Mouse (Mus musculus): ENCODE measurements at regions not wholly inside any gene's neighbourhood (a gene's known extent, or its start where the extent isn't known, plus 50 kb on each side); places are given as distances from the start of the nearest gene placed in this dataset.
"Not testable (repeated sequence)": the region's sequence is repeated elsewhere in the genome, so short reads cannot be mapped to it uniquely, and the experiment has no call there.

DNA sequence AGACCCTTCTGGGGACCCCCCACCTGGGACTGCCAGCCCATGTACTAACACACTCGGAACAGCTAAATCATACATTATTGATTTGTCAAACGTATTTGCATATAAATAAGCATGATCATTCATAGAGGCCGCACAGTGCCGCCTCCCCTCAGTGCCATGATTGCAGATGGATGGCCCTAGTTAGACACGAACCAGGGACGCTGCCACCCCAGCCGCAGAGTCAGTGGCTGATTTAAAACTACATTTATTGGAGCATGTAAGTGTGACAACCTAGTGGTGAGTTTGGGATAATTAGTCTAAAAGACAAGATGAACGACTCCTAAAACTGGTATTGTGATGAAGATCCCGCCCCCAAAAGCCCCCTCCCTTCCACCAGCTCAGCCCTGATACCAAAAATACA lies 138.3 kb upstream of the Top1 start:
- DNase-seq (ENCODE audit: low spot score in 2 of 2) = no peak

DNA sequence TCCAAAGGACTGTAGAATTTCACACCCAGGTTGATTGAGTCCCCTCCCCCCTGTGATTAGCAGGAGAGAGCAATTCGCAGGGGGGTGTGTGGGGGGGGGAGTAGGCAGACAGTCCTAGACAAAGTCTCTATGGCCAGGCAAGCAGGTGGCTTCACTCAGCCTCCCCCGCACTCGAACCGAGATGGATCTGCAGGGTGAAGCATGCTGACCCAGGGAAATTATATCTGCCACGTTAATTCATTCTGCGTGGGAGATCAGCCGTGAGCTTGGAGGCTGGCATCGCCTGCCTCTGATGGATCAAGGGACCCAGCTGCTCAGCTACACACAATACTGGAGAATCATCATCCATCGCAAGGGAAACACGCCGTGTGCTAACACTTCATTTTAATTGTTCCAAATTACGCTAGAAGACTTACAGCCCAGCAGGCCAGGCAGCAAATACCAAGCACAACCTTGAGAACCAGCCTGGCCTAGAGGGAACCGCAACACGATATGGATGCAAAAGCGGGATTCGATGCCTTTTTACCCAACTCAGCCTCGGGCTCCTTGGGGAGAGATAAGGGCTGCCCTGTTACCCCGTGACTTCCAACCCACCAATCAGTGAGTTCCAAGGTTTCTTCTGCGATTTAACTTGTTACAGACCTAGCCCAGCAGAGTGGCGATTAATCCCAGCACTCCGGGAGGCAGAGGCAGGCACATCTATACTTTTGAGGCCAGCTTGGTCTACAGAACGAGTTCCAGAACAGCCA lies 137.7 kb upstream of the Top1 start:
- peak; percentile 10 to 22 for DNase-seq (ENCODE audit: low spot score in 2 of 2)

DNA sequence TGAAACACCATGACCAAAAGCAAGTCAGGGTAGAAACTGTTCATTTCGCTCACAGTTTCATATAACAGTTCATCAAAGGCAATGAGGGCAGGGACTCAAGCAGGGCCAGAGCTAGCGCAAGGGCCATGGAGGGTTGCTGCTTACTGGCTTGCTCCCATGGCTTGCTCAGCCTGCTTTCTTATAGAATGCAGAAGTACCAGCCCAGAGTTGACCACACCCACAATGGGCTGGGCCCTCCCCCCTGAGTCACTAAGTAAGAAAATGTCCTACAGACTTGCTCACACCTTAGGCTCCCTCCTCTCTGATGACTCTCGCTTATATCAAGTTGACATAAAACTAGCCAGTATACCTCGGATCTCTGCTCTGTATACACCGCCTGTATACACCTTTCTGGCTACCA lies 135.5 kb upstream of the Top1 start:
- DNase-seq (ENCODE audit: low spot score in 2 of 2) = no peak

DNA sequence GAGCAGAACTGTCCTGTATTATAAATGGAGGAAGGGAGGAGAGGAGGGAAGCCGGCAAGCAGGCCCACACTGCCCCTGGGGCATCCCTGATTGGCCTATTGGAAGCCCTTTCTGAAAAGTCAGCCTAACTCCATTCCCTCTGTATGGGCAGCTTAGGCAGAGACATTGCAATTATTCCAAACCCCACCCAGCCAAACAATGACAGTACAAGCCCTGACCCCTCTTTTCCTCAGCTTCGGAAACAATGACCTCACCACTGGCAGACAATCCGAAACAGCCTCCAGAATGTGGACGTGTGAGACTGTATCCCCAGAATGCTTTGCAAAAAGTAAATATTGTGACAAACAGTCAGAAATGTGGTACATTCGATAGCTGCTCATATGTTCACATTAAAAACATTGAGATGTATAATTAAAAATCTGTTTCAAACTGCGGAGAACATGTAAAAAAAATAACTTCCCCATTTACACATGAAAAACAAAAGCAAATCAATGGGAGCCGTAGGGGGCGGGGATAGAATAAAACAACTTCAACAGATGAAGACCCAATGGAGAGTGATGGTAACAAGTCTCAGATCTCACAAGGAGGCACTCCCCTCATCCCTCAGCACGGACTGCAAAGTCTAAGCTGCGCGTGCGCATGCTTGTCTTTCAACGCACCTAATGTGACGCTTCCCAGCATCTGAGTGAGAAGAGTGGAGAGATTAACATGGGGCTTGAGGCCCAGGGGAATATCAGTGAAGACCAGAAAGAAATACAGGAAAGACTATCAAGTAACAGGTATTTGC lies 134.9 kb upstream of the Top1 start:
- DNase-seq (ENCODE audit: low spot score in 2 of 2) = no peak

DNA sequence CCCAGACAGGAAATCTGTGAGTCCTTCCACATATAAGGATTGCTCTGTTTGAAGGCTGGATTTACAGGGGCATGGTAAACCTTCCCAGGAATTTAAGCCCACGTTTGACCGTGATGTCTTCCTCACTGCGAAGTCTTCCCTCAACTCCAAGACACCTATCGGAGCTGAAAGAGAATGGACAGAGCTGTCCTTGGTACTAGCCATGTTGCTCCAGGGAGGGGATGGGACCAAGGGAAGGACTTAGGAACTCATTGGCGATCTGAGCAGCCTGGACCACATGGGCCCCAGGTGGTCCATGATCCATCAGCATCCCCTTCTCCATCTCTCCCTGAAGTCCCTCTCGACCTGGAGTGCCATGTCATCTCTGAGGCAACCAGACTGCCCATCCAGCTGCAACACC lies 130.1 kb upstream of the Top1 start:
- DNase-seq (ENCODE audit: low spot score in 2 of 2) = no peak

DNA sequence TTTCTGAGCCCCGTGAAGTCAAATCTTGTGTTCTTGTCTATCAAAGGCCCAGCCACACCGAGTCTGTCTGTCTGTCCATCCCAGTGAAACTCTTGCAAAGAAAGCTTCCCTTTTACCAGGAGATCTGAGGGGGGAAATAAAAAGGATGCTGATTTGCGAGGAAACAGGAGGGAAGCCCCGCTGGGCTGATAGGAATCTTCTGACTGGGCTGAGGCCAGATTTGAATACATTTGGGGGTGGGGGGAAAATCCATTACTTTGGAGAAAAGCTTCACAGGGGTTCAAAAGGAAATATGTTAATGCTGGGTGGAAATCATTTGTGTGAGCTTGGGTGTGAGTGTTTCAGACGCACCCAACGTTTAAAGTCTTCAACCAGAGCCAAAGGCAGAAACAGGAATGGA lies 129.2 kb upstream of the Top1 start:
- DNase-seq (ENCODE audit: low spot score in 2 of 2) = no peak

DNA sequence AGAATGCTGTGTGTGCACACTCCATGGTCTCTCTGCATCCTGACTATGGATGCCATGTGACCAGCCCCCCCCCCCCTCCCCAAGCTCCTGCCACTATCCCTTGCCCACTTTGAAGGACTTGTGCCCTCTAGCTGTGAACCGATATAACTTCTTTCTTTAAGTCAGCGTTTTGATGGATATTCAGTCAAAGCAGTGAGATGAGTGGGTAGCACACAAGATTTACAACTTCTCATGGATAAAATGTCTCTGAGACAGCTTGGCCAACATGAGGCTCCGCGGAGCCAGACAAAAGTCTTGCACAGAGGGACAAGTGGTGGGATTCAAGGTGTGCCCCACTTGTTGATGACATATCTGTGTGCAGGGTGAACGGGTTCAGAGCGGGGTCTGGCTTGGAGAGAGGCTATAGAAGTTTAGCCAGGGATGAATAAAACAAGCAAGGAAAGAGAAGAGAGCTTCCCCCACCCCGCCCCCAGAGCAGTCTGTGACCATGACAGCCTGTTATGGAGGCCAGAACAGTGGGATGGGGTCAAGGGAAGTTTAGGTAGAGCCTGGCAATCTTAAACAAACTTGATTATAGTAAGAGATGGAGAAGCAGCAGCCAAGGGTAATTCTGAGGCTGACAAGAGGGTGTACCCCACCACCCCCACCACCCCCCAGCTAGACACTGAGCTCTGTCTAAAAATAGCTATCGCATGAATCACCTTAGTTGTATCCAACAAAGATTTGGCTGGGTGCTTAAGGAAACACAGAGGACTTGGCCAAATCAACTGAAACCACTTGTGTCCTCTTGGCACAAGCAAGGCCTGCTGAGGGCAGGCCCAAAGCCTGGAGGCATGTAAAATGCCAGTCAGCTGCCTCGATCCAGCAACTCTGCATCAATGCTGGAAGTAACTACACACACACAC lies 120.1 kb upstream of the Top1 start:
- DNase-seq (ENCODE audit: low spot score in 2 of 2) = peak in 1 of 2 experiments; percentile 8

DNA sequence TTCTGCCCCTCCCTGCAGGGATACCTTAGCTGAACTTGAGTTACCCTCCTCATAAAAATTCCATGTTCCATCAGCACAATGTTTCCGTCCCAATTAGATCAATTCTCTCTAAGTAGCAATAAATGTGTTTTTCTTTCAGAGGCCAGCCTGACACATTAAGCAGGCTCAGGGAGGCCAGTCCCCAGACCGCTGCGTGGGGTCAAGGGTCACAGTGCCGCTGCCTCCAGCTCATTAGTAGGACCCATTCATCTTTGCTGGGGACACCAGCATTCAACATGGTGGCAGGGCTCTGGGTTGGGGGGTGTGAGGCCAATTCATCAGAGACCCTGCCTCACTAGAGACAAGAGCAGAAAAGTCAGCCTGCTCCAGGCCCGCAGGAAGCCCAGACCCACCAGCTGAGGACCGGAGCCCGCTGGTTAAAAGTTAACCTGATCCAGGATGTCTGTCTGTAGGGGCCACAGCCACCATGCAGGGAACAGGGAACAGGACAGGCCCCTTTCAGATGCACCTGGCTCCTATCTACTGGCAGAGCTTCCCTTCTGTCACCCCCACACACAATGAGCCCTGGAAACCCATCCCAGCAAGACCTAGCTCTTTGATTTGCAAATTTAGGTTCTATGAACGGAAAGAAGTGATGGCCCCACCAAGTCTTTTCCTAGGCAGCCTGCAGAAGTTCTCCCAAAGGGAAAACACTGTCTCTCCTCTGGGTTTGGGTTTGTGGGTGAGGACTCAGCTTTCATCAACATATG lies 119.1 kb upstream of the Top1 start:
- DNase-seq (ENCODE audit: low spot score in 2 of 2) = no peak

DNA sequence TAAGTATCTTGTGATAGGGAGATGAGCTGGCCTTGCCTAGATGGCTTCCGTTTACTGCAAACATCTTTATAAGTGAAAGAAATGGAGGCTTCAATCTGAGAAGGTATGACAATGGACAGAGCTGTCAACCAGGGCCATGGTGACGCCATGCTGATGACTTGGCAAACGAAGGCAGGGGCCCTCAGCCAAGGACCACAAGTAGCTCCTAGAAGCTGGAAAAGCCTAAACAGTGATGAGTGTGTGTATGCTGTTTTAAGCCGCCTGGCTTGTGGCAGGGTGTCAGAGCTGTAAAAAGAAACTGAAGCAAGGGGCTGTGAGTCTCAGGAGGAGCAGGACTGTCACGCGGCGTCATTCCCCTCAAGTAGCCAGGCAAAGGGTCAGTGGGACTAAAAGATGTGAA lies 116.4 kb upstream of the Top1 start:
- no peak for DNase-seq (ENCODE audit: low spot score in 2 of 2)

DNA sequence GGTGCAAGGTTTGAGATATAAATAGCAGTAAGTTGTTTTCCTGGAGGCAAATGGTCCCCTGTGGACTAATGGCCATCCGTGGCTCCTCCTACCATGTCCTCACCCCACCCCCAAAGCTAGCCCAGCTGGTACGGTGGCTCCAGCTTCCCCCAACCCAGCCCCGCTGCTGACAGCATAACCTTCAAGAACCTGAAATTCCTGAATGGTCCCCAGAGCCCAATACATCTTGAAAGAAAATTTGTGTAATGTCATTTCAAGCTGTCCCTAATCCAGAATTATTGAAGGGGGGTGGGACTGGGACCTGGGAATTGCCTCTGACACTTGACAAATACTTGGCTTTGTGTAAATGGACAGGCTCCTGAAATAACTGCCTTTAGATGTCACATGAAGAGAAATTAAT lies 115.3 kb upstream of the Top1 start:
- no peak for DNase-seq (ENCODE audit: low spot score in 2 of 2)

DNA sequence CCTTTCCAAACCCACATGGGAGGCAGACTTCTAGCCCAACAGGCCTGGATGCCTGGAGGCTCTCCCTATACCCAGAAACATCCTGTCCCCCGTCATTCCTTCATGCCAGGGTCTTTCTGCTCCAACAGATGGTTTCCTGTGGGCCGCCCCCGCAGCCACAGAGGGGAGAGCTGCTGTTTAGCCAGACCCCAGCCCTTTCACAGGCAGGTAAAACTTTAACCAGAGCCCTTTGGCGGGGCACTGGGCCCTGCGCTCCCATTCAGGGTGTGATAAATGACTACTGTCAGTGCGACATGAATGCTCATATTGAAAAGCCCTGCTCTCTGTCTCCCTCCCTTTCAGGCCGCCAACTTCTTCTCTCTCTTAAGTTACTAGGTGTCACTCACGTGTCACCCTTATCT lies 108.4 kb upstream of the Top1 start:
- no peak for DNase-seq (ENCODE audit: low spot score in 2 of 2)

DNA sequence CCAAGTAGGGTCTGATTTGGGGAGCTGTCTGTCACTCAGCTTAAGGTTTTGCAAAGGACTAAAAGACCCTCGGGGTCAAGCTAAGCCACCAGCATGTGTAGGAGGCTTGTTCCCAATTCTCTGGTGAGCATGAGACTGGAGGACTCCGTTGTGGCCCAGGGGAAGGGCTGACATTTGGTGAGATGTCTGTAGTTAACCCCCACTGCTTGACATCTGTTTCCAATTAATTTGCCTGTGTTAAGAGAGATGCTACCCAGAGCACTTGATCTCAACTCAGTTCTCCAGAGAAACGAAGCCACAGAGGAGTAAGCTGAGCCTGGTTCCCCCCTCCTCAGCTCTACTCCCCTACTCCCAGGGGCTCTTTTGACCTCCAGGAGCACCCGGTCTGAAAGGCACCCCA lies 100.2 kb upstream of the Top1 start:
- no peak for DNase-seq (ENCODE audit: low spot score in 2 of 2)

DNA sequence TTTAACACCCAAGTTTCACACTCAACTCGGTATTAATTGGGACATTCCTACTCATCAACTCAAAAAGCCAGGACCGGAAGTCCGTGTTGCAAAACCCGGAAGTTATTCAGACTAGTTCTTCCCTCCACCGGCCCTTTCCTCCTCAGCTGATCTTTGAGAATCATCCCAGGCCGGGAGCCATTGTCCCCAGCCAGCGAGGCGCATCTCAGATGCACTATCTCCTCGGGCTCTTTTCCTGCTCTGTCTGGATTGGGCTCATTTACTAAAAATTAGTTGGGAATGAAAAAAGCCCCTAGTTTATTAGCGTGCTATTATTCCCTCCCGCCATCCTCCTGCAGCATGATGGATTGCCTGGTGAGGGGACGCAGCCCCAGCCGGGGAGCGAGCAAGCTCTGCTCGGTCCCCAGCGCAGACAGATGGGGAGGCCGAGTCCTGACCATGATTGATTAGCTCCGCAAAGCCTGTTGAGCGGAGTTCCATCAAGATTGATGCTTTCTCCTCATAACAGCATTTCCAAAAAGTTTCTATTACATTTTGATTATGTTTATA lies 93.5 kb upstream of the Top1 start:
- no peak for DNase-seq (ENCODE audit: low spot score in 2 of 2)

DNA sequence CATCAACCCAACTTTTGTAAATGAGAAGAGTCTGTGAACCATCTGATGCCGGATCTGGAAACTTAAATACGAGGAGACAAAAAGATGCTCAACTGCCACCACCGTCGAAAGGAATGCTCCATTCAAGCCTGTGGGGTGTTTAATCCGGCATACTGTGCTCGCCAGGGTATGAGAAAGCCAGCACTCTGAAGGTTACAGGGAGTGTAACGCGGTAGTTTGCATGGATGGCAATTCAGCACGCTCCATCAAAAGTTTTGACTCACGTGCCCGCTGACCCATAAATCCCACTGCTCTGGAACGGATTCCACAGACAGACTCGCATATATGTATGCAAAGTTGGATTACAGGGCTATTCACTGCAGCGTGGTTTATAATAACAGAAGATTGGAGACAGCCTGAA lies 84.0 kb upstream of the Top1 start:
- no peak for DNase-seq (ENCODE audit: low spot score in 2 of 2)

DNA sequence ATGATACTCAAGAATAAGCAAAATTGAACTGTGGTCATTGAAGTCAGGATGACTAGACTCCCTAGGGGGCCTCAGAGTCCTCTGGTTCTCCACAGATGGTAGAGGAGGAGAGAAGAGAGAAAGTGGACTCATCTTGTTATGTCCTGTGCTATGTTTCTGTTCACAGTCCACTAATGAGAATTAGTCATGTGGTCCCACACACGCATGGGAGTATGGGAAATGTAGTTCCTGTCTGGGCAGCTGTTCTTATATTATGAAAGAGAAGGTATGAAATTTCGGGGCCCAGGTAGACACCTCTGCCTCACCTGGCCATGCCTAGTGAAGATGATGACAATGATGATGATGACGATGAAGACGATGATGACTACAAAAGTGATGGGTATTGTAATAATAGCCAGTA lies 77.9 kb upstream of the Top1 start:
- DNase-seq (ENCODE audit: low spot score in 2 of 2) = no peak

DNA sequence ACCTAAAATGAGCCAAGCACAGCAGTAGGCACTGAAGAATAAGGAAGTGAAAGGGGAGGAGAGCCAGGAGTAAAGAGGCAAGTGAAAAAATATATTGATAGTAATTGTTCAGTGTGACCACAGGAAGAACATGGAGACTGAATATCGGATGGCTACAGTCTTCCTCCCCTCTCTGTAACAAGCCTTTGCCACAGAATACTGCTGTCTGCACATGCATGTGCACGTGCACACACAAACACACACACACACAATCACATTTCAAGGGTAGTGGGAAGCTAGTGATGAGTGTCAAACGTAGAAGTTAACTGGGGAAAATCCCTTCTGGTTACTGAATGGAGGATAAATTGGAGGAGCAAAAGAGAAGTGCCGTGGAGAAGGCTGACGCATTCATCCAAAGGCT lies 76.2 kb upstream of the Top1 start:
- no peak for DNase-seq (ENCODE audit: low spot score in 2 of 2)

DNA sequence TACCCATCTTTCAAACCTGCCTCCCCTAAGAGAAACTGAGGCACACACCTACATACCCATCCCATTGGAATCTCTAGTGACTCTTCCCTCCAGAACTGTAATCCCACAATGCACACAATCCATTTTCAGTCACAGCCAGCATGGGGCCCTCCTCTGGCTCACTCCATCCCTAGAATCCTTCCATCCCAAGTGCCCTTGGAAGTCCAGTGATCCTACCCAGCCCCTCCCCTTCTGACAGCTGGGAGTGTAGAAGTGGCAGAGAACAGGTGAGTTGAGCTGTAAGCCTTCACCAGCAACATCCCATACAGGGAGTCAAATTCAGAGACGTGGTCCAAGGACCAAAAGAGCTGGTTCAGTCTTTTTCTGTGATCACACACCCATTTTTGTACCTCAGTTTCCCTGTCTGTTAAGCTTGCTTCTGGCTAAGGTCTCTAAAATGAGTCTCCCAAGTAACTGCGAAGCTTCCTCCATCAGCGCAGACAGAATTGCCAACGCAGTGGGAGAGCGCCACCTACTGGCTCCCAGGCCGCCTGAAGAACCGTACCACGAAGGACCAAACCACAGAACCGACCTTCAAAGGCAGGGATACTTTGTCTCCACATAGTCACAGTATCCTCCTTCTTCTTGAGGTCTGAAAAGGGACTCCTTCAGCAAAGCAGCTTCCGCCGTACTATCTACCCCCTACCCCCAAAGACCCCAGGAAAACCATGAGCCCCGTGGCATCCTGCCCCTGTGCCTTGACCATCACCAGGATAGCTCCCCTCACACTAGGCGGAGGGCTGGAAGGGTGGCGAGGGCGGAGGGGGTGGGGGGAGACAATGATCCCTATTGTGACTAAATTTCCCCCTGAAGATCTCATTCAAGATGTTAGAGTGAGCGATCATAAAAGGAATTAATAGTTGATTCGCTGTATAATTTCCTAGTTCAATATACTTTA lies 67.0 kb upstream of the Top1 start:
- DNase-seq (ENCODE audit: low spot score in 2 of 2) = peak; percentile 86 to 90

DNA sequence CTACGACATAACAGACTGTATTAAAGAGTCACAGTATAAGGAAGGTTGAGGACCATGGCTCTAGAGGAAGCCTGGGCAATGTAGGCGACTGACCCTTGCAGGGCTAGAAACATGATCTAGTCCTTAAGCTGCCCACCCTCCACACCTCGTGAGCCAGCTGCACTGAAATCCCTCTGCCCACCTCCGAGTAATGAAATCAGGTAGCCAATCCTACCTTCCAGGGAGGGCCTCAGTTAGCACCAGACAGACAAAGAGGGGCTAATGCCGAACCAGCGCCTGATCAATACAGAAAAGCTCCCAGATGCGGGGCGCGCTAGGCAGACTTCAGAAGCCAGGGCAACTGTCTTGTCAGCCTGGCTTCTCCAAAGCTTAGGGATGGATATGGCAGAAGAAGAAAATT lies 65.4 kb upstream of the Top1 start:
- no peak for DNase-seq (ENCODE audit: low spot score in 2 of 2)

DNA sequence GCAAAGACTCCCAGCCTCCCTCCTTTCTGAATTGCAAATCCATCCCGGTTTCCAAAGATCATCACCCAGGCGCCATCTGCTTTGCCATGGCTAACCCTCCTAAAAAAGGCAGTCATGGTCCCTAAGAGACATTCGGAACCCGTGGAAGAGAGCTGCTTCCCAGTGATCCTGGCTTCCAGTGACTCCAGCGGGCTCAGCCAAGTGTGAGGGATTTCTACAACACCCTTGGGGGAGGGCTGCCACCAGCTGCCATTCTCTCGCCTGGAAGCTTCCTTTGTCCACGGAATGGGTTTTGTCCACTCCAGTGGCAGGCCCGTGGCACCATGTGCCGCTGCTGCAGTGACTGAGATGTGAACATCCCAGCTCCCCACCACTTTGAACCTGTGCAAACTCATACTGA lies 64.7 kb upstream of the Top1 start:
- no peak for DNase-seq (ENCODE audit: low spot score in 2 of 2)

DNA sequence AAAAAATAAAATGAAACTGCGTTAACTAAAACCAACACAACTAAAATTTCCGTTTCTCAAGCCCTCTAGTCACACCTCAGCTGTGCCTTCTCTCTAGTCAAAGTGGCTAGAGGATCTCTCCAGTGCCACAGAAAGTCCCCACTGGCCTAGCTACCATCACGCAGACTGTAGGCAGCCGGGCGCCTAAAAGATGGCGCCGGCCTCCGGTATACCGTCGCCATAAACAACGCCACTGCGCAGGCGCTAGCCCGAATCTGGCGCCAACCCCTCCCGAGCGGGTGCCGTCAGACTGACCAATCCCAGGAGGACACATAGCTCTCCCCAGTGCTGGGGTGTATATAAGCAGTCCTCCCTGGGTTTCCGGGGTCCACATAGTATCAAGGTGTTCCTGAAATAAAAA lies 62.7 kb upstream of the Top1 start:
- DNase-seq (ENCODE audit: low spot score in 2 of 2) = not testable (repeated sequence)

Data from layer of hippocampus, postnatal 14 days (tissue).